Mouse (Mus musculus) layer of hippocampus, postnatal 36 days (tissue): ENCODE data around the gene Gm49336. TPM values are rescaled to one million over a fixed set of nuclear protein-coding genes. Genes with fewer than 3 reads are reported as not detected.

Experiments used
- microRNA-seq, 2 experiments: library from miRNA; unstranded; fragments of <30 nt; microRNA quantifications; one replicate each; pipeline ENCODE4 v1.2.0; 2021
- total RNA-seq, 2 experiments: library from RNA; stranded (reverse); gene quantifications; 2 replicates each; pipeline ENCODE4 v1.2.3; 2021

The Gm49336 gene
- total RNA-seq, 2 experiments from 2014 or later: 70.5 to 75.3 TPM

Small RNAs within 50 kb of the gene (microRNA-seq; reads per million reads assigned to microRNA genes)
- 0 reads per million in 2 experiments for gene Mir719

Other genes starting within 250 kb of the Gm49336 start
- 10 to 100 TPM; 45.1 to 51.3 TPM for gene Atp8a2, start 54.3 kb downstream of the Gm49336 start, total RNA-seq
- not detected for gene Nupl1, start 76 bp downstream of the Gm49336 start, total RNA-seq
- 100 to 1,000 TPM; 109 to 110 TPM for gene Mtmr6, start 13.7 kb upstream of the Gm49336 start, total RNA-seq
- gene Amer2, start 121.8 kb upstream of the Gm49336 start, total RNA-seq: 10 to 100 TPM; 50.8 to 51.0 TPM